Mouse (Mus musculus) kidney, adult 2 months (tissue): ENCODE results near the gene Dlec1. TPM values are rescaled to one million over a fixed set of nuclear protein-coding genes. Genes with fewer than 3 reads are reported as not detected.

ENCODE experiments used
- DNase-seq: peaks from one replicate; pipeline ENCODE4 v3.0.0; 2021
- H3K27ac ChIP-seq: fragments of 200-500 bp; 2 replicates; pipeline ENCODE4 v1.5.1; 2012; ENCODE audit warnings: low read depth, low read length, control low read depth, inconsistent platforms; ENCODE audit not compliant: insufficient read depth
- H3K27me3 ChIP-seq: fragments of 200-500 bp; replicated peaks from 2 replicates; pipeline ENCODE4 v1.6.1; 2012; ENCODE audit warnings: mild to moderate bottlenecking, moderate library complexity, low read length, inconsistent platforms; ENCODE audit not compliant: control insufficient read depth, insufficient read depth
- H3K36me3 ChIP-seq: fragments of 200-500 bp; 2 replicates; pipeline ENCODE4 v1.6.1; 2012; ENCODE audit warnings: mild to moderate bottlenecking, moderate library complexity, low read length, inconsistent platforms; ENCODE audit not compliant: control insufficient read depth, insufficient read depth
- H3K4me1 ChIP-seq: fragments of 200-500 bp; 2 replicates; pipeline ENCODE4 v1.6.1; 2011; ENCODE audit warnings: low read length; ENCODE audit not compliant: control insufficient read depth, insufficient read depth
- H3K4me3 ChIP-seq: fragments of 200-500 bp; 2 replicates; pipeline ENCODE4 v1.5.1; 2011; ENCODE audit warnings: mild to moderate bottlenecking, low read depth, low read length, control low read depth; ENCODE audit not compliant: insufficient read depth
- CTCF ChIP-seq: fragments of 200-500 bp; conservative IDR thresholded peaks from 2 replicates; pipeline ENCODE4 v1.5.1; 2011; ENCODE audit warnings: low read depth, mild to moderate bottlenecking, control low read depth, low read length, moderate library complexity, mixed read lengths; ENCODE audit not compliant: insufficient read depth, insufficient read length
- POLR2A ChIP-seq: fragments of 200-500 bp; IDR thresholded peaks from one replicate; pipeline ENCODE4 v1.6.1; 2011; ENCODE audit warnings: low read depth, low read length, control low read depth
- WGBS: fragments of 180-500 bp; shearing (Covaris S2); methylation state at CpG from one replicate; pipeline ENCODE4 v1.1.7; 2018; 5-methylcytosine and 5-hydroxymethylcytosine counted together
- polyA plus RNA-seq: library from polyadenylated mRNA; depleted of rRNA; stranded (reverse); fragments of >200 nt; gene quantifications from 2 replicates; pipeline ENCODE4 v1.2.3, GENCODE M21; 2012; rRNA removed

Gene Dlec1
- polyA plus RNA-seq, 1 experiment, result 30.3 TPM

- peak; percentile 96 for TF ChIP-seq CTCF
- no peak for TF ChIP-seq POLR2A
- WGBS, result 23% methylated on average over 11 of the region's 11 CpGs
- no peaks in the 10 kb centered on the region for H3K36me3 ChIP-seq
- H3K4me1 ChIP-seq, result no peaks in the 10 kb centered on the region; the same call in 1 of the 2 replicates
- DNase-seq, result peak; percentile 94
- H3K27ac ChIP-seq, result peak overlapping the region; percentile 49; the same call in 1 of the 2 replicates
- H3K4me3 ChIP-seq, result no peak overlapping the region
- no peaks in the 10 kb centered on the region for H3K27me3 ChIP-seq
These were observed 90.1 kb downstream of the Dlec1 start for GRCm38 (mm10) chr9:119192202-119192990.

Other genes with a start within 250 kb of the Dlec1 start
- 39.2 and 40.3 TPM in 2 replicates for gene Ctdspl, start 176.0 kb upstream of the Dlec1 start, polyA plus RNA-seq
- 48.5 and 73.9 TPM in 2 replicates for gene Vill, start 49.7 kb upstream of the Dlec1 start, polyA plus RNA-seq
- gene Plcd1, start 9.0 kb upstream of the Dlec1 start, polyA plus RNA-seq, result 11.3 and 11.8 TPM in 2 replicates
- 417 and 424 TPM in 2 replicates for gene Acaa1b, start 54.6 kb downstream of the Dlec1 start, polyA plus RNA-seq
- gene Gm47289, start 56.7 kb downstream of the Dlec1 start, polyA plus RNA-seq, result 0.03 TPM in 1 of 2 replicates, not detected in the other
- gene Slc22a13, start 106.6 kb downstream of the Dlec1 start, polyA plus RNA-seq, result 156 and 213 TPM in 2 replicates
- gene Oxsr1, start 219.9 kb downstream of the Dlec1 start, polyA plus RNA-seq, result 16.2 and 16.3 TPM in 2 replicates
- gene Acaa1a, start 237.2 kb downstream of the Dlec1 start, polyA plus RNA-seq, result 229 and 272 TPM in 2 replicates
- gene Myd88, start 238.9 kb downstream of the Dlec1 start, polyA plus RNA-seq, result 16.4 and 17.4 TPM in 2 replicates